Mouse (Mus musculus) limb, embryonic 14.5 days (tissue): ENCODE measurements around the gene AL731706.2. TPM values are rescaled to one million over a fixed set of nuclear protein-coding genes. Genes with fewer than 3 reads are reported as not detected.

ENCODE experiments used
- ATAC-seq: fragments of 200-750 bp; cut with Nextera tagmentation; 2 replicates; pipeline ENCODE4 v1.8.0; 2017; ENCODE audit warnings: low read depth, moderate number of reproducible peaks, moderate TSS enrichment; ENCODE audit not compliant: low FRiP score
- DNase-seq: peaks from one replicate; pipeline ENCODE4 v3.0.0-alpha.2; 2015; ENCODE audit warnings: low spot score
- H3K27ac ChIP-seq: fragments of 300-500 bp; sonication (generic); replicated peaks from 2 replicates; pipeline ENCODE4 v1.5.1; 2014; ENCODE audit warnings: low read depth, mild to moderate bottlenecking, low read length, moderate library complexity, mixed read lengths
- H3K27me3 ChIP-seq: fragments of 300-500 bp; sonication (generic); 2 replicates; pipeline ENCODE4 v1.6.1; 2014; ENCODE audit warnings: low read length, mixed read lengths; ENCODE audit not compliant: control insufficient read depth, insufficient read depth
- H3K36me3 ChIP-seq: fragments of 300-500 bp; sonication (generic); 2 replicates; pipeline ENCODE4 v1.6.1; 2014; ENCODE audit warnings: mild to moderate bottlenecking, low read length, moderate library complexity, mixed read lengths; ENCODE audit not compliant: control insufficient read depth, insufficient read depth
- H3K4me1 ChIP-seq: fragments of 300-500 bp; sonication (generic); 2 replicates; pipeline ENCODE4 v1.6.1; 2014; ENCODE audit warnings: antibody characterized with exemption, low read length, mixed read lengths; ENCODE audit not compliant: control insufficient read depth, insufficient read depth
- H3K4me2 ChIP-seq: fragments of 300-500 bp; sonication (generic); replicated peaks from 2 replicates; pipeline ENCODE4 v1.6.1; 2014; ENCODE audit warnings: low read depth, mild to moderate bottlenecking, low read length, moderate library complexity; ENCODE audit not compliant: severe bottlenecking
- H3K4me3 ChIP-seq: fragments of 300-500 bp; sonication (generic); replicated peaks from 2 replicates; pipeline ENCODE4 v1.5.1; 2014; ENCODE audit warnings: low read length
- H3K9ac ChIP-seq: fragments of 300-500 bp; sonication (generic); 2 replicates; pipeline ENCODE4 v1.6.1; 2014; ENCODE audit warnings: mild to moderate bottlenecking, low read depth, low read length, moderate library complexity; ENCODE audit not compliant: severe bottlenecking
- H3K9me3 ChIP-seq: fragments of 300-500 bp; sonication (generic); 2 replicates; pipeline ENCODE4 v1.6.1; 2016; ENCODE audit warnings: low read length; ENCODE audit not compliant: control insufficient read depth
- POLR2A ChIP-seq: fragments of 200-500 bp; IDR thresholded peaks from 2 replicates; pipeline ENCODE4 v1.8.0; 2012; ENCODE audit warnings: inconsistent platforms, mild to moderate bottlenecking, moderate library complexity, borderline replicate concordance; ENCODE audit not compliant: insufficient read depth, insufficient read length; ENCODE audit errors: extremely low read depth
- WGBS: fragments of 180-500 bp; shearing (Covaris S2); extraction: QIAGEN DNeasy Blood & Tissue Kit; methylation state at CpG from one replicate; pipeline ENCODE4 v1.1.7; 2014; 5-methylcytosine and 5-hydroxymethylcytosine counted together
- polyA plus RNA-seq, 2 experiments: library from polyadenylated mRNA; depleted of rRNA in 1 of 2; stranded (reverse) in 1 of 2; unstranded in 1 of 2; fragments of >200 nt; fragmentation: Nextera tagmentation in 1 of 2; extraction: Ambion mirVana in 1 of 2; gene quantifications; 2 replicates each; pipeline versions ENCODE4 v1.2.1 to v1.2.3; 2012 to 2014

The AL731706.2 gene
- polyA plus RNA-seq (2012; rRNA removed) (not detected in 2 replicates), polyA plus RNA-seq (2014; fragmentation: Nextera tagmentation; extraction: Ambion mirVana) (46.1 and 52.3 TPM in 2 replicates)

DNA sequence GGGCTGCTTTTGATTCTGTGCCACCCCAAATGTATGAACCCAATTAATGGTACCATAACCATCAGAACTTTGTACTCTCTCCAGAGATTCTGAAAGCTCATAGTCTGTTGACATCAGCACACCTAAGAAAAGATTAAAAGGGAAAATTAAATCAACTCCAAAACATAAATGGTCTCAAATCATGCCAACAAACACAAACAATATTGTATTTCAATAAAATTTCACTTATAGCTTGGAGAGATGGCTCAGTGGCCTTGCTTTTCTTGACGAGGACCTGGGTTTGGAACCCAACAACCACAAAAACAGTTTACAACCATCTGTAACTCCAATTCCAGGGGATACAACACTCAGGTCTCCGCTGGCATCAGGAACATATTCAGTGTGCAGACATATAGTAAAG is at the start of gene AL731706.2:
TSS of gene AL731706.2 (minus strand) at position 101 of the 400 bp plus-strand sequence.
- H3K36me3 ChIP-seq, result peaks cover 33% of the 10 kb centered on the region
- no peaks in the 10 kb centered on the region for H3K9me3 ChIP-seq
- ATAC-seq, result no peak
- DNase-seq, result no peak
- no peaks in the 10 kb centered on the region for H3K27me3 ChIP-seq
- 0 out of 2 replicates have a peak, but pooled peaks cover 3% of the 10 kb centered on the region for H3K4me1 ChIP-seq
- no peak within 1 kb of the TSS for H3K4me3 ChIP-seq
- no peak within 1 kb of the TSS for H3K4me2 ChIP-seq
- 94% methylated on average over 2 of the region's 2 CpGs for WGBS
- no peak within 1 kb of the TSS for H3K9ac ChIP-seq
- H3K27ac ChIP-seq, result no peak within 1 kb of the TSS
- TF ChIP-seq POLR2A, result no peak

DNA sequence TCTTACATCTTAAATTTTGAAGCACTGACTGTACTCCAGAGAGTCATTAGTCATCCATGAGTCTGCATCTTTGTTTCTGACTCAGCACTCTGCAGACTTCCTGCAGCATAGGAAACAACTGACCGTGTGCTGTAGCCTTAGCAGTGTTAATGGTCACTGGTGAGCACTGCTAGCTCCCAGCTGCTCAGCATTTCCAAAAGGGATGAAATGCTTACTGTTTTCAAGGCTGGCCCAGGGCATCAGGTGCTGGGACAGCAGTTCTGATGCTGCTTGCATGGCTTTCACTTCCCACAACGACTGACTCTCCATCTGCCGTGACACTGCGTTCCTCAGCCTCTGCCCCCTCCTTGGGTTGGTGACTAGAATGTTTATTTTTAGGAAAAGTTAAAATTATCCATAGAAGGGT is 35.5 kb upstream of the AL731706.2 start:
- Histone ChIP-seq H3K27me3 (no peaks in the 10 kb centered on the region), H3K4me1 (peaks cover 8% of the 10 kb centered on the region; the same call in 1 of the 2 replicates), H3K4me3 (no peak overlapping the region), H3K4me2 (no peak overlapping the region), H3K9ac (no peak overlapping the region), H3K27ac (no peak overlapping the region), H3K36me3 (no peaks in the 10 kb centered on the region), H3K9me3 (no peaks in the 10 kb centered on the region)
- ATAC-seq (0 out of 2 replicates have a peak, but pooled peaks have one; percentile 53), DNase-seq (no peak)
- WGBS, result 68% methylated on average over 4 of the region's 4 CpGs
- no peak for TF ChIP-seq POLR2A

DNA sequence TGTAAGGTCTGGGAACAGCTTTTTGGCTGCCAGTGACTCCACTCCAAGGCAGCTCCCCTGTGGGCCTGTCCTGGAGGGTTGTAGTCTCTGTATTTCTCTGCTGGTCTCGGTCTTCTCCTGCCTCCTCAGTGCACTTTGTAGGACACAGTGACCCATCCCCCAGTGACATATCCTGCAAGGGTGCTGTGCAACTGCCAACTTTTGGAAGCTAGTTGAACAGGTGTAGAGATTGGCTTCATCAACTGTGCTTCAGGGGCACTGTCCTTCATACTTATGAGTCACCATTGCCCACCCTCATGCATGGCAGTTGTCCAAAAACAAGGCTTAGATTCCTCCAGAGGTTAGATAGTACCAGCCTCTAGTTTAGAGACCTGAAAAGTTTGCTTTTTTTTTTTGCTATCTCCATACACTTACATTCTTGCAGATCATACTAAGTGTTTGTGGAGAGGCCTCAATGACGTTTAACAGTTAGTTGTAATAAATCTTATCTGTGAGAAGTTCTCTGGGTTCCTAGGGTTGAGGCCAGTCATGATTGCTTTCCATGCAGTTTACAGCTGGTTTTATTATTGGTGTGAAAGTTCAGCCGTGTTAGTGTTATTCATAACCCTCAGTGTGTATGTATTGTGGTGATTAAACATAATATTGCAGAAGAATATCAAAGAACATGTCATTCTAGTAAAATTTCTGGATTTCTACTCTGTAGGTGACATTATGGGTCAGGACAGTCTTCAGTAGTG is 34.9 kb upstream of the AL731706.2 start:
- Histone ChIP-seq H3K4me2 (no peak overlapping the region), H3K9ac (no peak overlapping the region), H3K27ac (no peak overlapping the region), H3K4me1 (peaks cover 8% of the 10 kb centered on the region; the same call in 1 of the 2 replicates), H3K27me3 (no peaks in the 10 kb centered on the region), H3K36me3 (no peaks in the 10 kb centered on the region), H3K9me3 (no peaks in the 10 kb centered on the region), H3K4me3 (no peak overlapping the region)
- ATAC-seq, result no peak
- TF ChIP-seq POLR2A, result no peak
- DNase-seq, result no peak
- WGBS, result 63% methylated on average over 3 of the region's 3 CpGs

DNA sequence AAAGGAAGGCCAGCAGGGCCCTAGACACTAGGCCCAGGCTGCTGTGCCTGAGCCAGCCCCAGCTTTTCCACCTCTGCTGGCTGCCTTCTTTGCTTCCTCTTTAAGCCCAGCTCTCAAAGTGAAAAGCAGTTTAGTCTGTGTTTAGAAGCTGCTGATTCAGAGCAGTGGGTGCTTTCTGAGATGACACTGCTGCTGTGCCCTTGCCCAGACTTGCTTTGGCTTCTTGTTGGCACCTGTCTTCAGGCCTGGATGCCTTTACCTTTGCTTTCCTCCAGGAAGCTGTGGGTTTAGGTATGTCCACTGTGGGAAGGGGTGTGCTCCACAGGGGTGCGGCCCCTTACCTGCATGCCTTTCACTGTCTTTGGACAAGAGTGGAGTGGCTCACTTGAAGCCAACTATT is 34.0 kb upstream of the AL731706.2 start:
- no peak for ATAC-seq

DNA sequence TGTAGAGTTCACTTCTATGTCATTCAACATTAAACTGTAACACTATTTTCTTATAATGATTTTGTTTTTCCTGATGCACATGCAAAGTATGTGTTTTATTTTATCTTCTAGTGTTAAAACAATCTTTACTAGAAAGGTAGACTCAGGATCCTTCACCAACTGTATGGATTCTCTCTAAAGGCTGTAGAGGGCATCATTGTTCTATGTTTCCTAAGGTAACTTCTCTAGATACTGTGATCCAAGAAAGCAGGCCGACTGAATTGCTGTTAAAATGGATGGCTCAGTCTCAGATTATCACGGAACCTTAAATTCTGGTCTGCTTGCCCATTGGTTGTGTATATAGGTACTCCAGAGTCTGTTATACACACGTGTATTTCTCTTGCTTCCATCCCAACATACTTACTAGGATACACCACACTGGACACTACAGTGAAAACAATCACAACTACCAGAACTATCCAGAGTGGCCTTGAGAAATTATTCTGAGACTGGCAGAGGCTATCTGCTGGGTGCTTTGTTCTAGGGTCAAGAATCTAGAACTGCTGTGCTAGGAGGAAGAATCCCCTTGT is 28.9 kb upstream of the AL731706.2 start:
- Histone ChIP-seq H3K4me3 (no peak overlapping the region), H3K27ac (no peak overlapping the region), H3K4me1 (0 out of 2 replicates have a peak, but pooled peaks cover 5% of the 10 kb centered on the region), H3K36me3 (no peaks in the 10 kb centered on the region), H3K9ac (no peak overlapping the region), H3K9me3 (no peaks in the 10 kb centered on the region), H3K4me2 (no peak overlapping the region), H3K27me3 (no peaks in the 10 kb centered on the region)
- ATAC-seq (peak; percentile 67), DNase-seq (peak; percentile 68)
- TF ChIP-seq POLR2A, result no peak
- 41% methylated on average over 3 of the region's 3 CpGs for WGBS

More for the DNA sequence above, 34.0 kb upstream of the AL731706.2 start:
- Histone ChIP-seq H3K9ac (no peak overlapping the region), H3K27me3 (no peaks in the 10 kb centered on the region), H3K27ac (no peak overlapping the region), H3K9me3 (no peaks in the 10 kb centered on the region), H3K4me2 (no peak overlapping the region), H3K4me3 (no peak overlapping the region), H3K4me1 (peaks cover 8% of the 10 kb centered on the region; the same call in 1 of the 2 replicates), H3K36me3 (no peaks in the 10 kb centered on the region)
- 81% methylated on average over 1 of the region's 1 CpGs for WGBS
- no peak for DNase-seq
- TF ChIP-seq POLR2A, result no peak
